Mouse (Mus musculus) MEL-GATA-1-ER (cell line): ENCODE measurements at regions not wholly inside any gene's neighbourhood (a gene's known extent, or its start where the extent isn't known, plus 50 kb on each side); places are given as distances from the start of the nearest gene placed in this dataset.

Source experiments
- DNase-seq: peaks from one replicate; pipeline ENCODE4 v3.0.0-alpha.2; 2012; ENCODE audit warnings: low read depth; ENCODE audit errors: extremely low read depth

GRCm38 (mm10) chr12:43851264-43852009, 358.7 kb downstream of the Dnajb9 start:
- no peak for DNase-seq

- no peak for DNase-seq
These were observed 366.1 kb downstream of the Dnajb9 start for GRCm38 (mm10) chr12:43843907-43844537.

- no peak for DNase-seq
These were observed 378.1 kb downstream of the Dnajb9 start for GRCm38 (mm10) chr12:43831976-43832375.

GRCm38 (mm10) chr12:43828641-43829040, 381.5 kb downstream of the Dnajb9 start:
- DNase-seq = no peak

- DNase-seq = no peak
These were observed 382.2 kb downstream of the Dnajb9 start for GRCm38 (mm10) chr12:43827901-43828300.

GRCm38 (mm10) chr12:43827296-43827695, 382.8 kb downstream of the Dnajb9 start:
- DNase-seq = no peak

GRCm38 (mm10) chr12:43813559-43813958, 396.6 kb downstream of the Dnajb9 start:
- no peak for DNase-seq

- DNase-seq = no peak
These were observed 437.4 kb downstream of the Dnajb9 start for GRCm38 (mm10) chr12:43772766-43773165.

GRCm38 (mm10) chr12:43762151-43762550, 448.0 kb downstream of the Dnajb9 start:
- DNase-seq = no peak
